Mouse (Mus musculus) lung, postnatal 0 days (tissue): Measurements from ENCODE around the gene Eef1a2.
"Not testable (repeated sequence)": the region's sequence is repeated elsewhere in the genome, so short reads cannot be mapped to it uniquely, and the experiment has no call there.

Experiments used
- CTCF ChIP-seq: IDR thresholded peaks from 2 replicates; pipeline ENCODE4 v1.5.1; 2016; ENCODE audit warnings: antibody characterized with exemption, mild to moderate bottlenecking
- EP300 ChIP-seq: IDR thresholded peaks from 2 replicates; pipeline ENCODE4 v1.6.1; 2016; ENCODE audit warnings: antibody characterized with exemption, mild to moderate bottlenecking, control low read depth

DNA sequence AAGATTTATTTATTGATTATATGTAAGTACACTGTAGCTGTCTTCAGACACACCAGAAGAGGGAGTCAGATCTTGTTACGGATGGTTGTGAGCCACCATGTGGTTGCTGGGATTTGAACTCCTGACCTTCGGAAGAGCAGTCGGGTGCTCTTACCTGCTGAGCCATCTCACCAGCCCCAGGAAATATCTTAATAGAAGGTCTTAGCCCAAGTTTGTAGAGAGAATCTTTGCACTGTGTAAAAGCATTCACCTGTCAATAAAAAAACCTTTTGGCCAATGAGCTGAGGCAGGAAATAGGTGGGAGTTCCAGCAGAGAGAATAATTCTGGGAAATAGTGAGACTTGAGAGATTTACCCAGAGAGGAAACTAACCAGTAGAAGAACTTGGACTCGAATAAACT is 34.6 kb upstream of the Eef1a2 start:
- TF ChIP-seq CTCF, EP300: not testable (repeated sequence)
